Mouse (Mus musculus) cortical plate, adult 2 months (tissue): Measurements from ENCODE around the gene Chkb.

Source experiments
- CTCF ChIP-seq: fragments of 200-500 bp; IDR thresholded peaks from 2 replicates; pipeline ENCODE4 v1.5.1; 2011; ENCODE audit warnings: mild to moderate bottlenecking, control low read depth, low read length; ENCODE audit not compliant: insufficient read depth; ENCODE audit errors: extremely low read depth
- POLR2A ChIP-seq: fragments of 200-500 bp; IDR thresholded peaks from 2 replicates; pipeline ENCODE4 v1.6.1; 2011; ENCODE audit warnings: mild to moderate bottlenecking, low read length, control low read depth; ENCODE audit not compliant: insufficient read depth; ENCODE audit errors: extremely low read depth

GRCm38 (mm10) chr15:89465052-89465451, 35.3 kb upstream of the Chkb start:
- no peak for TF ChIP-seq POLR2A
- TF ChIP-seq CTCF = no peak
